Comparison of ENCODE assay signal across 9 mouse cellular contexts in the genomic region with DNA sequence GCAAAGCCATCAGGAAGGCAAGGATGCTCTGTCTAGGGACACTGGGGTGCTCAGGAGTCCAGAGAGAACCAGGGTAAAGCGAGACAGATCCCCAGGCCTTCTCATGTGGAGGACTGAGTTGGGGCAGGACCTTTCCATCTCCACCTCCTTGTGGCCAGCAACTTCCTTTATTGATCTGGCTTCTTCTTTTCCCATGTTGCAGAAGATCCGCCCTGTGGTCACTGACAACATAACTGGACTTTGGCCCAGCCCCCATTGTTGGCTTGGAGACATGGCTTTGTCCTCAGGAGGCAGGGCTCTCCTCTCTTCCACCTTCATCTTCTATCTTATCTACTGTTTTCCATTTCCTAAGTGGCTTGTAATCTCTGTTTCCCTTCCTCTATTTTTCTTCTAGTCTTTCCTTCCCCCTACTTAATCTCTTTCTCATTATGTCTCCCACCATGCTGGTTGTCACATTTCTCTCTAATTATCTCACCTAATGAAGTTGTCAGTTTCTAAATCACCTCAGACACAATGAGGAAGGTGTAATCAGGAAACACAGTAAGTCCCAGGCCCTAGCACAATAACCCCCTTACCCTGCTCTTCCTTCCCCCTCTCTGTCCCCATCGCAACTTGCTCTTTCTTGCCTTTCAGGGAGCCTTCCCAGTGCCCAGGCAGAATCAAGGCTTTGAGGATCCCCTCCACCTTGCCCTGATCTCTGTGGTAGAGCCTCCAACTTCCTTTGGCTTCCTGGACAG. TPM values are rescaled to one million over a fixed set of nuclear protein-coding genes. Genes with fewer than 3 reads are reported as not detected.
"Had no signal": no experiment of that assay in that cellular context is flagged by ENCODE, and none has a peak within 500 bp of the region (broad histone marks: within the 10 kb centered on the region; RNA-seq: fewer than 3 reads in every experiment).

A gene (minus strand): TSS at position 172 of the 737 bp plus-strand sequence.

RNA-seq across cellular contexts. Expression of the gene that starts here (rescaled TPM):
- total RNA-seq: layer of hippocampus, postnatal 14 days; left cerebral cortex, postnatal 10 days; left cerebral cortex, postnatal 4 days; midbrain, postnatal 0 days had no signal
- polyA plus RNA-seq: midbrain, embryonic 13.5 days; myocyte; neural tube, embryonic 11.5 days; neural tube, embryonic 15.5 days; testis, adult 2 months had no signal
